Mouse (Mus musculus) neural tube, embryonic 14.5 days (tissue): Measurements from ENCODE around the gene Tmem233. TPM values are rescaled to one million over a fixed set of nuclear protein-coding genes. Genes with fewer than 3 reads are reported as not detected.

Source experiments
- ATAC-seq: fragments of 200-750 bp; cut with Nextera tagmentation; 2 replicates; pipeline ENCODE4 v1.8.0; 2017; ENCODE audit warnings: low read depth, mild to moderate bottlenecking, moderate TSS enrichment, moderate library complexity
- H3K27ac ChIP-seq: fragments of 300-500 bp; sonication (generic); 2 replicates; pipeline ENCODE4 v1.5.1; 2014; ENCODE audit warnings: low read depth, mild to moderate bottlenecking, control low read depth, low read length, moderate library complexity, mixed read lengths
- H3K27me3 ChIP-seq: fragments of 300-500 bp; sonication (generic); 2 replicates; pipeline ENCODE4 v1.6.1; 2014; ENCODE audit warnings: low read length; ENCODE audit not compliant: control insufficient read depth, insufficient read depth
- H3K36me3 ChIP-seq: fragments of 300-500 bp; sonication (generic); 2 replicates; pipeline ENCODE4 v1.6.1; 2014; ENCODE audit warnings: low read length, mixed read lengths; ENCODE audit not compliant: control insufficient read depth, insufficient read depth
- H3K4me1 ChIP-seq: fragments of 300-500 bp; sonication (generic); 2 replicates; pipeline ENCODE4 v1.6.1; 2014; ENCODE audit warnings: low read length; ENCODE audit not compliant: control insufficient read depth, insufficient read depth
- H3K4me2 ChIP-seq: fragments of 300-500 bp; sonication (generic); 2 replicates; pipeline ENCODE4 v1.6.1; 2014; ENCODE audit warnings: mild to moderate bottlenecking, low read depth, low read length, control low read depth
- H3K4me3 ChIP-seq: fragments of 300-500 bp; sonication (generic); 2 replicates; pipeline ENCODE4 v1.5.1; 2014; ENCODE audit warnings: low read depth, low read length, control low read depth, mixed read lengths
- H3K9ac ChIP-seq: fragments of 300-500 bp; sonication (generic); replicated peaks from 2 replicates; pipeline ENCODE4 v1.6.1; 2014; ENCODE audit warnings: low read depth, mild to moderate bottlenecking, control low read depth, low read length, mixed read lengths
- H3K9me3 ChIP-seq: fragments of 300-500 bp; sonication (generic); 2 replicates; pipeline ENCODE4 v1.6.1; 2016; ENCODE audit warnings: low read length; ENCODE audit not compliant: control insufficient read depth
- WGBS: fragments of 180-500 bp; shearing (Covaris S2); extraction: QIAGEN DNeasy Blood & Tissue Kit; methylation state at CpG from one replicate; pipeline ENCODE4 v1.1.7; 2014; 5-methylcytosine and 5-hydroxymethylcytosine counted together
- polyA plus RNA-seq: library from polyadenylated mRNA; unstranded; fragments of >200 nt; fragmentation: Nextera tagmentation; extraction: Ambion mirVana; gene quantifications from 2 replicates; pipeline ENCODE4 v1.2.1, GENCODE M21; 2014

The Tmem233 gene
- polyA plus RNA-seq, 1 experiment from 2014 or later = not detected

DNA sequence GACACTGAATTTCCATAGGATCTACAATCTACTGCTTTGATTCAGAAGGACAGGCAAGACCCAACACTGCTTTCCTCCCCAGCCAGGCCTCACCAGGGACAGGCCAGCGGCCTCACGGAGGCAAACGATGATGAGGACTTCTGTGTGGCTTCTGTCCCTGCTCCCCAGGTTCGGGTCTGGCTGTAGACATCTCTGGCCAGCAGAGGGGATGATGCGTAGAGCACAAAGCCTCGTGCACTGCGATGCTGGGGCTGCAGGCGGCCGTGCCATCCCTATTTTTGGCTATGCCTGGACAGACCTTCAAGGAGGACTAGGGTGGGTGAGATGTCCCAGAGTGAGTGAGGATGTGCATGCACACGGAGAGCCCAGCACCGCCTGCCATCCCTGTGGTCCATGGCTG lies 68.8 kb downstream of the Tmem233 start:
- Histone ChIP-seq H3K27me3 (no peaks in the 10 kb centered on the region), H3K4me2 (no peak overlapping the region), H3K9ac (no peak overlapping the region), H3K4me3 (no peak overlapping the region), H3K4me1 (no peaks in the 10 kb centered on the region), H3K9me3 (no peaks in the 10 kb centered on the region), H3K27ac (no peak overlapping the region), H3K36me3 (peaks cover 60% of the 10 kb centered on the region)
- no peak for ATAC-seq
- 94% methylated on average over 11 of the region's 11 CpGs for WGBS

DNA sequence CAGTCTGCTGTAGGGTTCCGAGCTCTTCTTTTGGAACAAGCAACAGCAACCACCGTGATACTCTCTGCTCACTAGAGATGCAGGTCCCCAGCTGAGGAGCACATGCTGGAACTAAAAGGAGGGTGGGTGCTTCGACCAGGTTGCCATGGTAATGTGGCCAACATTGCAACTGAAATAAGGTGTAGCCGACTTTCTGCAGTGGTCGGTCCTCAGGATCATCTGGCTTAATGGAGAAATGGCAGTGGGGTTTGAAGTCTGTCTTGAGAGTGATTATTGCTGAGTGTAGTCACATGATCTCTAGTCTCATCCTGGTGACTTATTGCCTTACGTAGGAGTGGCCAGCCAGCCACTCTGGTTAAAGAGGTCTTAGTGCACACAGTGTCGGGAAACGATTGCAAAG lies 69.2 kb downstream of the Tmem233 start:
- peaks cover 56% of the 10 kb centered on the region for H3K36me3 ChIP-seq

DNA sequence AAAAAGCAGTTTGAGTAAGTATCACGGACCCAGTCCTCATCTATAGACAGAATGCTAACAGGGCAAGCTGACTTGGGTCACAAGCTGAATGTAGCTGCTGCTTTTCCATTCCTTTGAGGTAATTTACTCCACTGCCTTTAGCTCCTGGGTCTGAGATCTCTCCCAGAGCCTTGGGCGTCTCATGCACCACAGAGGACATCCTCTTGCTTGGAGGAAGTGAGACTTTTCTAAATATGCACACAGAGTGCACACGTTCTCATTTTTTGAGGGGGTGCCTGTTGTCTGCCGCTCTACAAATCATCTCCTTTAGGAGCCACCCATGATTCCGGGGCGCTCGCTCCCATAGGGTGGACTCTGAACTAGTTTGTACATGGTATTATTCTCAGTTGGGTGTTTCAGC lies 70.5 kb downstream of the Tmem233 start:
- H3K36me3 ChIP-seq = peaks cover 43% of the 10 kb centered on the region
- no peaks in the 10 kb centered on the region for H3K4me1 ChIP-seq
- no peaks in the 10 kb centered on the region for H3K27me3 ChIP-seq
- WGBS = 93% methylated on average over 7 of the region's 7 CpGs
- H3K4me2 ChIP-seq = no peak overlapping the region
- no peak for ATAC-seq
- H3K27ac ChIP-seq = no peak overlapping the region
- no peaks in the 10 kb centered on the region for H3K9me3 ChIP-seq
- H3K9ac ChIP-seq = no peak overlapping the region
- H3K4me3 ChIP-seq = no peak overlapping the region

More for the DNA sequence above, 69.2 kb downstream of the Tmem233 start:
- H3K9me3 ChIP-seq = no peaks in the 10 kb centered on the region
- no peak for ATAC-seq
- 80% methylated on average over 8 of the region's 8 CpGs for WGBS
- no peak overlapping the region for H3K27ac ChIP-seq
- no peak overlapping the region for H3K9ac ChIP-seq
- H3K4me3 ChIP-seq = no peak overlapping the region
- no peaks in the 10 kb centered on the region for H3K4me1 ChIP-seq
- no peaks in the 10 kb centered on the region for H3K27me3 ChIP-seq
- H3K4me2 ChIP-seq = no peak overlapping the region

DNA sequence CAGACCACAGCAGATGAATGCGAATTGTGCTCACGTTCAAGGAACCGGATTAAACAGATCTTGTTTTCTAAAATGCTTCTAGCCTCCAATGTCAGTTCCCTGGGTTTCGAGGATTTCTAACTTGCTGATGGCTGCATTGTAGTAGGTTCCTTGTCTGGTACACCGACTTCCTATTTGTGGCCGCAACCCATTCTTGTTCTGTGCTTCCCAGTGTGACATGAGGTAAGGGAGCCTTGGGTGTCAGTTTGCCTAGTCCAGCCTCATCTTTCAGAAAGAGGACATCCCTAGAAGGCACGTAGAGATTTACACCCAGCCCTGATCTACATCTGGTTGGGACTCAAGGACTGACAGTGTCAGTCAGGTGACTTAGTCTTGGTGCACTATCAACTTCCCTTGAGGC lies 71.3 kb downstream of the Tmem233 start:
- Histone ChIP-seq H3K9ac (no peak overlapping the region), H3K9me3 (no peaks in the 10 kb centered on the region), H3K36me3 (peaks cover 35% of the 10 kb centered on the region), H3K4me1 (no peaks in the 10 kb centered on the region), H3K4me3 (no peak overlapping the region), H3K27ac (no peak overlapping the region), H3K27me3 (no peaks in the 10 kb centered on the region), H3K4me2 (no peak overlapping the region)
- 94% methylated on average over 7 of the region's 7 CpGs for WGBS
- ATAC-seq = no peak

DNA sequence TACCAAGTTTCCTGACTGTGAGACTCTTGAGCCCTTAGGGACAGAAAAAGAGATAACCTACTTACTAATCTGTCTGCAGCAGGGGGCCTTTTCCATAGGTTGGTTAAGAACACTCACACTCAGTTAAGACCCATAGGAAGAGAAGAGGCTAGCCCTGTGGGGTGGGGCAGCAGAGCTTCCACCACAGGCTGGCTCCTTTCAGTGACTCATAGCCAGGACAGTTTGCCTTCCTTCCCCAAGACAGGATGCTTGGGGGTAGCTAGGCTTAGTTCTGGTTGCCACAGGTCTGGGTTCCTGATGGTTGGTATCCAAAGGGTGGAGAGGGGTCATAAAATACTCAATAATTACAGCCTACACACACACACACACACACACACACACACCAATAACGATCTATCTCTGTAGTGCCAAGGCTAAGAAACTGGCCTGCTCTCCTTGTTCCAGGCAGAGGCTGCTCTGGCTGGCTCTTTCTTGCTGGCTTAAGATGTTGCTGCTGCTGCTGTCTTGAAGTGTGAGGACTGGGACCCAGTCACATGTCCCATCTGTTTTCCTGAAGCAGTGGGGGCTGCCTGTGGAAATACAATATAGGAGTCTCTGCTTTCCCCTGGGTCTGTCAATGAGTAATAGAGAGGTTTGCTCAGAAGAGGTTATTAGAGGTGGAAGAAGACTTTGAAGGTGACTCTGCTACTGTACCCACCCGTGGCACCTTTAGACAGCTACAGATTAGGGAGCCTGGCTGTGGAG lies 73.0 kb downstream of the Tmem233 start:
- Histone ChIP-seq H3K27ac (no peak overlapping the region), H3K4me1 (no peaks in the 10 kb centered on the region), H3K4me3 (no peak overlapping the region), H3K36me3 (peaks cover 20% of the 10 kb centered on the region), H3K27me3 (no peaks in the 10 kb centered on the region), H3K9me3 (no peaks in the 10 kb centered on the region), H3K9ac (no peak overlapping the region), H3K4me2 (no peak overlapping the region)
- 87% methylated on average over 2 of the region's 2 CpGs for WGBS
- ATAC-seq = no peak

DNA sequence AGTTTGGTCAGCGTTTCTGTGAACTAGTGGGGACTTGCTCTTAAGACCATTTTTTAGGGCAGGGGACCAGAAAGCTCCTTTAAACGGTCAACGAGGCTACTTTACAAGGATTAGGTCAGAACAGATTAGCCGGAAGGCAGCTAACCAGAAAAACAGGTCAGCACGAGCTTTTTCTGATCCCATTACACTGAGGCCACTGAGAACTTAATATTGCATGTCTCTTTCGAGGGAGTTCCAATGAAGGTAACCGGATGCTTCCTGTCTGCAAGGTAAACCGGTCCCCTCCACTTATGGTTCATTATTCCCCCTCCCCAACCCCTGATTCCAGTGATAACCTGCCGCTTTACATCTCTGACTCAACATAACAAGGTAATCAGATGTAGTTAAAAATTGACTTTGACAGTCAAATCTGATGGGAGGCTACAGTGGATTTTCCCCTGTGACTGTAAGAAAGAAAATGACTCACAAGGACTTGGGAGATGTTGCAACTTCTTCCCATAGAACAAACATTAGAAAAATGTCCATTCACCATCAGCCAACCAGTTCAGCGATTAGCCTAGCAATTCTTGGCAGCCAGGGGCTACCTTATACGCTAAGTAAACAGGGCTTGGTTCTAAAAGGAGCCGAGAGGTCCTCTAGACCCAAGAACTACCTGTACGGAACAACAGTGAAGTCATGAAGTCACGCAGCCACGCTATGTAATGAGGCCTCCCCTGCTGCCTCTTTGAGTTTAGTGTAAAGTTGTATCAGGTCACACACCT lies 73.8 kb downstream of the Tmem233 start:
- peaks cover 2% of the 10 kb centered on the region; the same call in 1 of the 2 replicates for H3K4me1 ChIP-seq
- H3K27ac ChIP-seq = no peak overlapping the region
- WGBS = 84% methylated on average over 15 of the region's 15 CpGs
- no peak overlapping the region for H3K9ac ChIP-seq
- no peak overlapping the region for H3K4me3 ChIP-seq
- ATAC-seq = no peak
- H3K27me3 ChIP-seq = no peaks in the 10 kb centered on the region
- no peak overlapping the region for H3K4me2 ChIP-seq
- H3K36me3 ChIP-seq = peaks cover 12% of the 10 kb centered on the region
- no peaks in the 10 kb centered on the region for H3K9me3 ChIP-seq

DNA sequence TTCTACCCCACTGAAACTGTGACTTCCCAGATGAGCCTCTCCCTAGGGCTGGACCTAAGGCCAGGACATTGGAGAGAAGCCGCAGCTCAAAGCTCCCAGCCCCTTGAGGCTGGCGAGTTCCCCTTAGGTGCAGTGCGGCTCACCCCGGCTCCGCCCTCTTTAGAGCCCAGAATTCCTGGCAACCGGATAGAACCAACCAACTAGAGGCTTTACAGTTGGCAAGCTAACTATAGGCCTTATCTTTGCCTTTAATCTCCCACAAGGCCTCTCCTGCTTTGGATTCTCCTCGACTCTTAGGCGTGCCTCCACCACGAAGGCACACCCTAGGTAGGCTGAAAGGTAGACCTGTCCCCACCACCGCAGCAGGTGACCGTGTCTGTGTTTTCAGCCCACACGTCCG lies 75.3 kb downstream of the Tmem233 start:
- Histone ChIP-seq H3K27ac (no peak overlapping the region), H3K9me3 (no peaks in the 10 kb centered on the region), H3K27me3 (no peaks in the 10 kb centered on the region), H3K4me1 (peaks cover 4% of the 10 kb centered on the region; the same call in 1 of the 2 replicates), H3K4me3 (no peak overlapping the region), H3K36me3 (no peaks in the 10 kb centered on the region), H3K4me2 (no peak overlapping the region), H3K9ac (no peak overlapping the region)
- no peak for ATAC-seq
- 87% methylated on average over 13 of the region's 13 CpGs for WGBS

DNA sequence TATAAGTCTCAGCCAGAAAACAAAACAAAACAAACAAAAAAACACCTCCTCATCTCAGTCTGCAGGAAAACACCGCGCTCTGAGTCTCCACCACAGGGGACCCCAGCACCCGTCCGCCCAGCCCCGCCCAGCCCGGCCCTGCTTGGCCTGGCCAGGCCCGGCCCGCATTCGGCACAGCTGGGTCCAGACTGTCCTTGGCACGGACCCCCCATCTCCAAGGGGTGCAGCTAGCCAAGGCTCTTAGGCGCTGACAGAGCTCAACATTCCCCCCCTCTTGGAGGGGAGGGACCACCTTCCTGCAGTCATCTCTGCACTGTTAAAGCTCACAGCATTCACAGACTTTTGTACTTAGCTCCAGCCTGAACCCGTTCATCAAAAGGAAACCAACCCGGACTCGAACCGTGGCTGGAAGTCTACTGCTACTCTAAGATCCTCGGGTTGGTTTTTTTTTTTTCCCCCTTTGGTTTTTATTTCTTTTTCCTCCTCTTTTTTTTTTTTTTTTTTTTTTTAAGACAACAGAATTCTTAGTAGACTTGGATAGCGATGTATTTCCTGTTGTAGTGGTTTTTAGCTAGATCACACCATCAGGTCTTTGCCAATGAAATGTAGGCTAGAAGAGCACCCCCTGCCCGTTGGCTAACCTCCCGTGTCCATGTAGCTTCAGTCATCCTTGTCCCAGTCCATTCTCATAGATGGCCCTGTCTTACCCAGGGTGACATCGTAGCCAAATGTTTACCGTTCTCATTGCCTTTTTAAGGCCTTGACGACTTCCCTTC lies 76.5 kb downstream of the Tmem233 start:
- no peak overlapping the region for H3K27ac ChIP-seq
- H3K4me1 ChIP-seq = peaks cover 4% of the 10 kb centered on the region; the same call in 1 of the 2 replicates
- H3K36me3 ChIP-seq = no peaks in the 10 kb centered on the region
- no peak overlapping the region for H3K4me3 ChIP-seq
- H3K27me3 ChIP-seq = no peaks in the 10 kb centered on the region
- no peaks in the 10 kb centered on the region for H3K9me3 ChIP-seq
- WGBS = 63% methylated on average over 22 of the region's 22 CpGs
- no peak overlapping the region for H3K9ac ChIP-seq
- H3K4me2 ChIP-seq = no peak overlapping the region
- no peak for ATAC-seq
